Mouse (Mus musculus): Measurements from ENCODE around the gene Gramd2. TPM values are rescaled to one million over a fixed set of nuclear protein-coding genes. Genes with fewer than 3 reads are reported as not detected.

The Gramd2 gene
- 0.41 and 1.3 TPM in 2 replicates for polyA plus RNA-seq (2015; fragmentation: Nextera tagmentation; extraction: Ambion mirVana)

DNA sequence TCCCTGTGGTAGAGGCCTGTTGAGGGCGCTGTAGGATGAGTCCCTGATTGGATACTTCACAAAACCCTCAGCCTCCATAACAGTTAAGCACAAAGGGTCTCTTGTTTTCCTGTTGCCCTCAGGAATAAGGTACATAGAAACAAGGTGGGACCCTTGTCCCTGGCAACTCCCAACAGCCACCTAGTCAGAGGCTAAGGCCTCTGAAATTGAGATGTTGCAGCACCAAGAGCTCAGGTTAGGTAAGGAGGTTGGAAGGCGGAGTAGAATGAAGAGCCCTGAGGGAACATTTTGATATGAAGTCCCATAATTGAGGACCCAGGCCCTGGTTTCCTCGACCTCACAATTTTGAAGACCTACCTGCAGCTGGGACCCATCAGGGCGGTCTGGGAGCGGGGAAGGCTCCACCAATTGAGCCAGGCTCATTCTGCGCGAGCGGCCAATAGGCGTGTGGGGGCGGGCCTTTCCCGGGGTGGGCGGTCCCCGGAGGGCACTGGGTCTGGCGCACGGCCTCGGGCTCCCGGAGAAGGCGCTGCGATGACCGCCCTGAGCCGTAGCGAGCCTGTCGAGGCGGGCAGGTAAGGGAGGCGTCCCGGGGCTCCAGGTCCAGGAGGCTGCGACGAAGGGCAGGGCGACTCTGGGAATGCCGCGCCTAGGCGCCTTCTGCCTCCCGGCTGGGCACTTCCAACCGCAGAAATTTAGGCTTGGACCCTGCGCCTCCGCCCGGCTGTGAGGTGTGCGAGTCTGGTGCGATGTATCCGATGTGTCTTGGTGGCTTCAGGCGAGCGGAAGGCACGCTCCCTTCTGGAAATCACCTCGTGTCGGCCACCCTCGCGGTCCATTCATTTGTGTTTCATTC, at the start of gene Gramd2:
Gene Gramd2 (plus strand): TSS at position 467 of the 856 bp plus-strand sequence.

DNA sequence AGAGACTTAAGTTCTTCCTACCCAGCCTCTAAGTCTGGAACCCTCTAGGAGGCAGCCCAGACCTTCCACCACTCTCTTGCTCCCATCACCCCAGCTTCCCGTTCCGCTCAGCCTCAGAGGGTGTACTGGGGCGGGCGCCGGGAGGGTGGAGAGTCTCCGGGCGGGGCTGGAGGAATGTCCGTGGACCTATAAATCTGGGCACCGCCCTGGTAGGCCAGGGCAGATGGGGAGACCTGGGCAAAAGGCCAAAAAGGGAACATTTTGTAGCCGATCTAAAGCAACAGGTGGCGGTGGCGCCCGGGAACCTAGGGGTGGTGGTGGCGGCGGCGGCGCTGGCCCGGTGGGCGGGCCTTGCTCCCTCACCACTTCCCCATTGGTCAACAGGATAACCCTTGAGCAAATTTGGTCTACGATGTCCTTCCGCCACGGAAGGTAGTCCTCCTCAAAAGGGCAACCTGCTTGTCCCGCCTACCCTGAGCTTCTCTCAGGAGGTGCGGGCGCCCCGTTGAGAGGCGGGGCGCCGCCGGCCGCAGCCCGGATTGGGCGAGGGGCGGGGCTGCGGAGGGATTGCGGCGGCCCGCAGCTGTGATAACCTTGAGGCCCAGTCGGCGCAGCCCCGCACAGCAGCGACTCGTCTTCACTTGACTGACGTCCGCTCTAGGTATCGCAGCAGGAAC, 23.8 kb upstream of the Gramd2 start, which contains the start of gene Pkm:
Gene Pkm (plus strand): TSS at position 411 of the 677 bp plus-strand sequence.

DNA sequence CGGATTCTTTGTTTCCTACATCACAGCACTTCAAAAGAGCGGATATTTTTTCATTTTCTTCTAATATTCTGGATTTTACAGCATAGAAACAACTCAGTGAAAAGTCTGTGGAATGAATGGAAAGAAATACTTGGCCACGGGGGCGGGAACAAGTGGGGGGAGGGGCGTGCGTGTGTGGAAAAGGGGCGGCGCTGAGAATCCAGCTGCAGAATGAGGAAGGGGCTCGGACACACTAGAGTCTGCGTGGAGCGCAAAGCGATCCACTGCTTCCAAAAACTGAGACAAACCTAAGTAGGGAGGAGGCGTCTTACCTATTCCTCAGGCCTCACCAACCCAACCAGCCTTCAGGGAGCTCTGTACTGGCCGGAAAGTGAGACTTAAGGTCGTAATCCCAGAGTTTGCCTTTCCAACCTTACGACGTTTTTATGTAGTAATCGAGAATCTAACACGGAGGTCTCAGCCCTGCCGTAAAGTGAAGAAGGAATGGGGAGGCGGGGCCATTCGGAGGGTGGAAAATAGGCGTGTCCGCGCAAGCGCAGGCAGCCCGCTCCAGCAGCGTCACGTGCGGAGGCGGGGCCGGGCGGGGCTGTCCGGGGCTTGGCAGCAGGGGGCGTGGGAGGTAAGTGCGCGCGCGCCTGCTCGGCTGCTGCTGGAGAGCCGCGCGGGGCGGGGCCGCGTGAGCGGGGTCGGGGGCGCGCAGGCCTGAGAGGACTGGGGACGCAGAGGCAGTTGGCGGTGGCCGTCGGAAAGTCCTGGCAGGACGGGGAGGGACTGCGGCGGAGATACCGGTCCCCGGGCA, 70.5 kb downstream of the Gramd2 start, which contains the start of the genes Senp8 and Myo9a:
Gene Senp8 (minus strand): TSS at position 444 of the 799 bp plus-strand sequence.
Gene Myo9a (plus strand): TSS at position 630 of the 799 bp plus-strand sequence.

Other genes starting within 250 kb of the Gramd2 start
- 8.3 and 10.1 TPM in 2 replicates for gene Arih1, start 193.5 kb upstream of the Gramd2 start, polyA plus RNA-seq (2015; fragmentation: Nextera tagmentation; extraction: Ambion mirVana)
- gene Hexa, start 140.6 kb upstream of the Gramd2 start, polyA plus RNA-seq (2015; fragmentation: Nextera tagmentation; extraction: Ambion mirVana), result 59.0 and 62.2 TPM in 2 replicates
- gene Tmem202, start 140.3 kb upstream of the Gramd2 start, polyA plus RNA-seq (2015; fragmentation: Nextera tagmentation; extraction: Ambion mirVana), result 0.39 and 1.4 TPM in 2 replicates
- gene Celf6, start 102.2 kb upstream of the Gramd2 start, polyA plus RNA-seq (2015; fragmentation: Nextera tagmentation; extraction: Ambion mirVana), result 0.27 and 0.30 TPM in 2 replicates
- 12.8 and 14.4 TPM in 2 replicates for gene Parp6, start 62.9 kb upstream of the Gramd2 start, polyA plus RNA-seq (2015; fragmentation: Nextera tagmentation; extraction: Ambion mirVana)
- 986 and 1,026 TPM in 2 replicates for gene Pkm, start 23.8 kb upstream of the Gramd2 start, polyA plus RNA-seq (2015; fragmentation: Nextera tagmentation; extraction: Ambion mirVana)
- 5.5 and 6.0 TPM in 2 replicates for gene Senp8, start 70.6 kb downstream of the Gramd2 start, polyA plus RNA-seq (2015; fragmentation: Nextera tagmentation; extraction: Ambion mirVana)
- 6.1 and 6.7 TPM in 2 replicates for gene Myo9a, start 70.8 kb downstream of the Gramd2 start, polyA plus RNA-seq (2015; fragmentation: Nextera tagmentation; extraction: Ambion mirVana)

Data from urinary bladder, postnatal 0 days (tissue).